Mouse (Mus musculus) megakaryocyte, adult 5-6 weeks (primary cell): ENCODE measurements around the gene Rcsd1. TPM values are rescaled to one million over a fixed set of nuclear protein-coding genes. Genes with fewer than 3 reads are reported as not detected.

ENCODE experiments used
- ATAC-seq: 2 replicates; pipeline ENCODE4 v1.8.0; 2016; ENCODE audit warnings: mild to moderate bottlenecking, inconsistent platforms; ENCODE audit not compliant: poor library complexity, severe bottlenecking
- total RNA-seq, 2 experiments: library from RNA; stranded (forward) in 1 of 2; stranded (reverse) in 1 of 2; fragments of 153-499, 151-499 nt in 1 of 2; fragments of 221-1000, 200-1000 nt in 1 of 2; gene quantifications; 2 replicates each; pipeline versions ENCODE4 v1.2.3 to v1.2.4; 2015 to 2017

Gene Rcsd1
- total RNA-seq, 2 experiments from 2014 or later: 88.8 to 184 TPM

GRCm38 (mm10) chr1:165717711-165718542, 8.4 kb upstream of the Rcsd1 start:
- peak; percentile 76 for ATAC-seq

GRCm38 (mm10) chr1:165716426-165716825, 6.9 kb upstream of the Rcsd1 start:
- no peak for ATAC-seq

- ATAC-seq: no peak
Measured at GRCm38 (mm10) chr1:165713798-165714197, 4.2 kb upstream of the Rcsd1 start.

- no peak for ATAC-seq
Measured at GRCm38 (mm10) chr1:165711914-165712313, 2.4 kb upstream of the Rcsd1 start.

- ATAC-seq: no peak
Measured at GRCm38 (mm10) chr1:165708686-165709380, 724 bp downstream of the Rcsd1 start.

GRCm38 (mm10) chr1:165707640-165708322, 1.8 kb downstream of the Rcsd1 start:
- peak; percentile 64 for ATAC-seq

GRCm38 (mm10) chr1:165707241-165707639, 2.3 kb downstream of the Rcsd1 start:
- ATAC-seq: peak; percentile 41

GRCm38 (mm10) chr1:165706492-165706891, 3.1 kb downstream of the Rcsd1 start:
- no peak for ATAC-seq

- 0 out of 2 replicates have a peak, but pooled peaks have one; percentile 10 for ATAC-seq
Measured at GRCm38 (mm10) chr1:165705868-165706348, 3.6 kb downstream of the Rcsd1 start.

GRCm38 (mm10) chr1:165705368-165705767, 4.2 kb downstream of the Rcsd1 start:
- no peak for ATAC-seq

- ATAC-seq: no peak
Measured at GRCm38 (mm10) chr1:165704841-165705240, 4.7 kb downstream of the Rcsd1 start.

- no peak for ATAC-seq
Measured at GRCm38 (mm10) chr1:165702221-165703031, 7.1 kb downstream of the Rcsd1 start.

GRCm38 (mm10) chr1:165701562-165701961, 8.0 kb downstream of the Rcsd1 start:
- peak; percentile 5; the same call in 1 of the 2 replicates for ATAC-seq

GRCm38 (mm10) chr1:165700933-165701518, 8.5 kb downstream of the Rcsd1 start:
- peak; percentile 49 for ATAC-seq

GRCm38 (mm10) chr1:165700376-165700815, 9.2 kb downstream of the Rcsd1 start:
- ATAC-seq: peak; percentile 71

GRCm38 (mm10) chr1:165697701-165698100, 11.9 kb downstream of the Rcsd1 start:
- no peak for ATAC-seq

- no peak for ATAC-seq
Measured at GRCm38 (mm10) chr1:165696870-165697269, 12.7 kb downstream of the Rcsd1 start.

- no peak for ATAC-seq
Measured at GRCm38 (mm10) chr1:165696040-165696439, 13.5 kb downstream of the Rcsd1 start.

- no peak for ATAC-seq
Measured at GRCm38 (mm10) chr1:165695392-165696014, 14.1 kb downstream of the Rcsd1 start.
